Mouse (Mus musculus) spleen, adult 2 months (tissue): ENCODE measurements around the gene Slc30a6. TPM values are rescaled to one million over a fixed set of nuclear protein-coding genes. Genes with fewer than 3 reads are reported as not detected.

Experiments
- DNase-seq, 2 experiments: peaks; one replicate each; pipeline versions ENCODE4 v3.0.0 to v3.0.0-alpha.2; 2012 to 2021; ENCODE audit warnings: low spot score in 2 of 2, low read depth in 1 of 2
- H3K27ac ChIP-seq: fragments of 200-500 bp; 2 replicates; pipeline ENCODE4 v1.5.1; 2012; ENCODE audit warnings: low read length, inconsistent platforms; ENCODE audit not compliant: insufficient read depth
- H3K27me3 ChIP-seq: fragments of 200-500 bp; 2 replicates; pipeline ENCODE4 v1.6.1; 2012; ENCODE audit warnings: mild to moderate bottlenecking, moderate library complexity, low read length, inconsistent platforms; ENCODE audit not compliant: control insufficient read depth, insufficient read depth
- H3K36me3 ChIP-seq: fragments of 200-500 bp; 2 replicates; pipeline ENCODE4 v1.6.1; 2012; ENCODE audit warnings: mild to moderate bottlenecking, low read length, inconsistent platforms; ENCODE audit not compliant: control insufficient read depth, insufficient read depth
- H3K4me1 ChIP-seq: fragments of 200-500 bp; 2 replicates; pipeline ENCODE4 v1.6.1; 2011; ENCODE audit warnings: inconsistent platforms; ENCODE audit not compliant: control insufficient read depth, insufficient read depth, insufficient read length
- H3K4me3 ChIP-seq: fragments of 200-500 bp; 2 replicates; pipeline ENCODE4 v1.5.1; 2011; ENCODE audit warnings: mild to moderate bottlenecking, inconsistent platforms; ENCODE audit not compliant: insufficient read depth, insufficient read length; ENCODE audit errors: extremely low read depth
- CTCF ChIP-seq: fragments of 200-500 bp; IDR thresholded peaks from 2 replicates; pipeline ENCODE4 v1.5.1; 2011; ENCODE audit warnings: mild to moderate bottlenecking, inconsistent platforms; ENCODE audit not compliant: insufficient read depth, insufficient read length, insufficient replicate concordance; ENCODE audit errors: extremely low read depth
- POLR2A ChIP-seq: fragments of 200-500 bp; IDR thresholded peaks from 2 replicates; pipeline ENCODE4 v1.6.1; 2011; ENCODE audit warnings: low read depth, low read length, inconsistent platforms
- WGBS: fragments of 180-500 bp; shearing (Covaris S2); methylation state at CpG from one replicate; pipeline ENCODE4 v1.1.7; 2018; 5-methylcytosine and 5-hydroxymethylcytosine counted together
- polyA plus RNA-seq: library from polyadenylated mRNA; depleted of rRNA; stranded (reverse); fragments of >200 nt; gene quantifications from 2 replicates; pipeline ENCODE4 v1.2.3, GENCODE M21; 2012

The Slc30a6 gene
- polyA plus RNA-seq, 1 experiment, result 9.5 TPM

GRCm38 (mm10) chr17:74418171-74418570 lies 22.8 kb downstream of the Slc30a6 start:
- Histone ChIP-seq H3K27me3 (no peaks in the 10 kb centered on the region), H3K4me3 (no peak overlapping the region), H3K4me1 (no peaks in the 10 kb centered on the region), H3K27ac (no peak overlapping the region), H3K36me3 (peaks cover 12% of the 10 kb centered on the region)
- TF ChIP-seq POLR2A (no peak), CTCF (no peak)
- DNase-seq, result no peak
- WGBS, result 92% methylated on average over 4 of the region's 4 CpGs

- H3K36me3 ChIP-seq, result peaks cover 20% of the 10 kb centered on the region
- no peak overlapping the region for H3K27ac ChIP-seq
- 95% methylated on average over 2 of the region's 2 CpGs for whole genome bisulfite sequencing
- TF ChIP-seq POLR2A, result no peak
- no peak for TF ChIP-seq CTCF
- H3K4me3 ChIP-seq, result no peak overlapping the region
- no peak for DNase-seq
- H3K4me1 ChIP-seq, result no peaks in the 10 kb centered on the region
- H3K27me3 ChIP-seq, result no peaks in the 10 kb centered on the region
Measured at GRCm38 (mm10) chr17:74420656-74421055, 25.2 kb downstream of the Slc30a6 start.

- H3K36me3 ChIP-seq, result peaks cover 21% of the 10 kb centered on the region
- no peak for TF ChIP-seq CTCF
- TF ChIP-seq POLR2A, result no peak
- WGBS, result 94% methylated on average over 12 of the region's 12 CpGs
Measured at GRCm38 (mm10) chr17:74424401-74425005, 29.1 kb downstream of the Slc30a6 start.

DNA sequence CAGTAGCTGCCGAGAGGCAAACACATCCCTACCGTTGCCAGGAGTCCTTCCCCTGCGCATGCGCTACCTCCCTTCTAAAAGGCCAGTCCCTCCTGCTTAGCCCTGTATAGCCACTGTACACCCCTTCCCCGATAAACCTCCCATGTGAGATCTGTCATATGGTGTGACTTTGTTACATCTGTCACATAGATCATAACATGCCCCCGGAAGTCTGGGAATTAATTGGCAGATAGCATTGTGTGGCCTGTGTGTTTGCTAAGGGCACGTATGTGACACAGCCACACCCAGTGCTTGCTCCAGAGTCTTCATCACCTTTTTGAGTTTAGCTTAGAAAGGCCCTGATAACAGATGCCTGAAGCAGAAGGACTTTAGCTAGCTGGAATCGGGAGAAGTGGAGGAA lies 34.7 kb downstream of the Slc30a6 start:
- no peak for TF ChIP-seq CTCF
- TF ChIP-seq POLR2A, result no peak
- Histone ChIP-seq H3K27me3 (no peaks in the 10 kb centered on the region), H3K27ac (no peak overlapping the region), H3K4me1 (no peaks in the 10 kb centered on the region), H3K36me3 (peaks cover 7% of the 10 kb centered on the region; the same call in 1 of the 2 replicates), H3K4me3 (no peak overlapping the region)
- 88% methylated on average over 8 of the region's 8 CpGs for WGBS
- DNase-seq, result no peak

More at GRCm38 (mm10) chr17:74424401-74425005, 29.1 kb downstream of the Slc30a6 start:
- no peaks in the 10 kb centered on the region for H3K27me3 ChIP-seq
- no peak overlapping the region for H3K27ac ChIP-seq
- H3K4me1 ChIP-seq, result no peaks in the 10 kb centered on the region
- H3K4me3 ChIP-seq, result no peak overlapping the region
- no peak for DNase-seq

- no peak for DNase-seq
- no peak for TF ChIP-seq CTCF
- no peak for TF ChIP-seq POLR2A
- Histone ChIP-seq H3K36me3 (peaks cover 7% of the 10 kb centered on the region; the same call in 1 of the 2 replicates), H3K4me1 (no peaks in the 10 kb centered on the region), H3K27ac (no peak overlapping the region), H3K4me3 (no peak overlapping the region), H3K27me3 (no peaks in the 10 kb centered on the region)
- 76% methylated on average over 13 of the region's 13 CpGs for WGBS
Measured at GRCm38 (mm10) chr17:74431481-74431880, 36.1 kb downstream of the Slc30a6 start.

- no peak for DNase-seq
- no peaks in the 10 kb centered on the region; the same call in 1 of the 2 replicates for H3K36me3 ChIP-seq
- H3K27me3 ChIP-seq, result no peaks in the 10 kb centered on the region
- no peaks in the 10 kb centered on the region for H3K4me1 ChIP-seq
- WGBS, result 84% methylated on average over 5 of the region's 5 CpGs
- no peak for TF ChIP-seq CTCF
- TF ChIP-seq POLR2A, result no peak
- H3K27ac ChIP-seq, result no peak overlapping the region
- no peak overlapping the region for H3K4me3 ChIP-seq
Measured at GRCm38 (mm10) chr17:74432631-74433030, 37.2 kb downstream of the Slc30a6 start.

DNA sequence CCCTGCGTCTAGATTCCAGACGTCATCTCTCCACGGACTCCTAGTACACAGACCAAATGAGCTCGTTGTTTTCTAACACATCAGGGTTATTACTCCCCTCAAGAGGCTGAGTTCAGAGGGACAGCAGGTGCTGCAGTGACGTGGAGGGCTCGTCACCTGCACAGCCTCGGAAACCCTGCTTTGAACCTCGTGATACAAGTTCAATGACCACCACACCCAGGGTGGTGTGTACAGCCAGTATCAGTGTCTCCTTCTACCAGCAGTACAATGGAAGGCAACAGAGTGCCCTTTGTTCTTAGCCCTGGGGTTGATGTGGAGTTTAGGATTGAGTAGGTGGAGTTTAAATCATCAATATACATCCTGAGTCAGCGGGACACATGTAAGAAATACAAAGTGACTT lies 42.4 kb downstream of the Slc30a6 start:
- Histone ChIP-seq H3K4me3 (no peak overlapping the region), H3K27me3 (no peaks in the 10 kb centered on the region), H3K4me1 (0 out of 2 replicates have a peak, but pooled peaks cover 4% of the 10 kb centered on the region), H3K36me3 (no peaks in the 10 kb centered on the region; the same call in 1 of the 2 replicates), H3K27ac (no peak overlapping the region)
- no peak for DNase-seq
- TF ChIP-seq POLR2A (no peak), CTCF (no peak)
- WGBS, result 93% methylated on average over 9 of the region's 9 CpGs
